In genomic region chr17:81579728-81580425, GRCm38 (mm10) we compare ENCODE assay signal across 11 mouse cellular contexts.
DNase-seq lines count a peak whose midpoint lies in the region; ATAC-seq and TF ChIP-seq lines count a peak whose summit lies in the region.
"Had no signal": no experiment of that assay in that cellular context is flagged by ENCODE, and none has a peak within 500 bp of the region (broad histone marks: within the 10 kb centered on the region; RNA-seq: fewer than 3 reads in every experiment).

No protein-coding gene starts in this region.

- intact Hi-C loops in left cerebral cortex, postnatal 36 days (cut with DNase I) = no loop called here

- TF ChIP-seq EP300 in stomach, postnatal 0 days (optimal IDR thresholded peaks at IDR 0.05) = no peak

- no peak for TF ChIP-seq POLR2A in spleen, adult 2 months (IDR thresholded peaks at IDR 0.05; ENCODE audit: low read depth, low read length)
- TF ChIP-seq POLR2A in lung, adult 2 months (IDR thresholded peaks at IDR 0.05; ENCODE audit: borderline replicate concordance, extremely low read depth, low read depth, low read length) = no peak

- no peaks in the 10 kb centered on the region for H3K9me3 ChIP-seq in stomach, postnatal 0 days (ENCODE audit: control insufficient read depth, low read length)
- H3K9me3 ChIP-seq in forebrain, embryonic 16.5 days (ENCODE audit: control insufficient read depth, low read length) = no peaks in the 10 kb centered on the region
- H3K9me3 ChIP-seq: midbrain, embryonic 15.5 days had no signal

- no peak for TF ChIP-seq CTCF in spleen, adult 2 months (IDR thresholded peaks at IDR 0.05; ENCODE audit: extremely low read depth, insufficient read depth, insufficient read length, insufficient replicate concordance)
- no peak for TF ChIP-seq CTCF in lung, adult 2 months (IDR thresholded peaks at IDR 0.05; ENCODE audit: insufficient read depth, low read length)
- no peak for TF ChIP-seq CTCF in stomach, postnatal 0 days (IDR thresholded peaks at IDR 0.05; ENCODE audit: low read depth)

- no peaks in the 10 kb centered on the region for H3K4me1 ChIP-seq in spleen, adult 2 months (ENCODE audit: control insufficient read depth, insufficient read depth, insufficient read length)
- H3K4me1 ChIP-seq in lung, adult 2 months (ENCODE audit: control insufficient read depth, insufficient read depth, low read length) = peaks cover 7% of the 10 kb centered on the region; the same call in 1 of the 2 replicates
- no peaks in the 10 kb centered on the region for H3K4me1 ChIP-seq in stomach, postnatal 0 days (replicated peaks; ENCODE audit: control insufficient read depth, insufficient read depth)
- no peaks in the 10 kb centered on the region for H3K4me1 ChIP-seq in forebrain, embryonic 16.5 days (replicated peaks; ENCODE audit: control insufficient read depth, insufficient read depth, low read length)
- H3K4me1 ChIP-seq: midbrain, embryonic 15.5 days had no signal

- H3K9ac ChIP-seq in stomach, postnatal 0 days (ENCODE audit: low read length) = no peak overlapping the region
- no peak overlapping the region for H3K9ac ChIP-seq in forebrain, embryonic 16.5 days (replicated peaks; ENCODE audit: low read depth, low read length)
- H3K9ac ChIP-seq: midbrain, embryonic 15.5 days had no signal

- WGBS in spleen, adult 2 months = 66% methylated on average over 10 of the region's 10 CpGs
- WGBS in lung, adult 2 months = 26% methylated on average over 10 of the region's 10 CpGs
- WGBS in stomach, postnatal 0 days = 38% methylated on average over 10 of the region's 10 CpGs
- WGBS in forebrain, embryonic 16.5 days = 83% methylated on average over 10 of the region's 10 CpGs

- DNase-seq in spleen, adult 2 months (ENCODE audit: low read depth in 1 of 2, low spot score in 2 of 2) = no peak
- no peak for DNase-seq in spleen, postnatal 4 days (ENCODE audit: low spot score in 2 of 2)
- DNase-seq in heart, adult 9 months (ENCODE audit: low spot score in 2 of 2) = peak; percentile 40 to 43
- peak; percentile 7 for DNase-seq in lung, adult 2 months
- DNase-seq in stomach, postnatal 0 days (ENCODE audit: low spot score) = no peak
- DNase-seq in left cerebral cortex, postnatal 36 days (ENCODE audit: low spot score in 2 of 2) = no peak
- DNase-seq in spleen, postnatal 36 days (ENCODE audit: low spot score in 2 of 2) = no peak
- DNase-seq: adrenal gland, adult 8-10 months; retina, postnatal 1 day had no signal

- ATAC-seq in stomach, postnatal 0 days (ENCODE audit: low FRiP score, low TSS enrichment) = peak; percentile 60; the same call in 1 of the 2 replicates
- ATAC-seq in forebrain, embryonic 16.5 days = no peak
- ATAC-seq: midbrain, embryonic 15.5 days had no signal

- no peaks in the 10 kb centered on the region for H3K36me3 ChIP-seq in spleen, adult 2 months (ENCODE audit: control insufficient read depth, insufficient read depth, low read length)
- no peaks in the 10 kb centered on the region for H3K36me3 ChIP-seq in stomach, postnatal 0 days (ENCODE audit: control insufficient read depth, insufficient read depth, low read length)
- H3K36me3 ChIP-seq in forebrain, embryonic 16.5 days (ENCODE audit: control insufficient read depth, insufficient read depth) = no peaks in the 10 kb centered on the region
- H3K36me3 ChIP-seq: midbrain, embryonic 15.5 days had no signal

- H3K27me3 ChIP-seq in spleen, adult 2 months (ENCODE audit: control insufficient read depth, insufficient read depth, low read length) = no peaks in the 10 kb centered on the region
- no peaks in the 10 kb centered on the region for H3K27me3 ChIP-seq in stomach, postnatal 0 days (ENCODE audit: control insufficient read depth, insufficient read depth, low read length)
- H3K27me3 ChIP-seq in forebrain, embryonic 16.5 days (replicated peaks; ENCODE audit: control insufficient read depth, insufficient read depth, low read length) = no peaks in the 10 kb centered on the region
- H3K27me3 ChIP-seq: midbrain, embryonic 15.5 days had no signal

- peak overlapping the region; percentile 17; the same call in 1 of the 2 replicates for H3K4me2 ChIP-seq in stomach, postnatal 0 days (replicated peaks; ENCODE audit: low read depth)
- no peak overlapping the region for H3K4me2 ChIP-seq in forebrain, embryonic 16.5 days (ENCODE audit: low read length)
- H3K4me2 ChIP-seq: midbrain, embryonic 15.5 days had no signal

- no peak overlapping the region for H3K4me3 ChIP-seq in spleen, adult 2 months (ENCODE audit: extremely low read depth, insufficient read depth, insufficient read length)
- H3K4me3 ChIP-seq in lung, adult 2 months (replicated peaks; ENCODE audit: extremely low read depth, low read depth, low read length) = no peak overlapping the region
- H3K4me3 ChIP-seq in stomach, postnatal 0 days (ENCODE audit: low read depth, low read length) = no peak overlapping the region
- no peak overlapping the region for H3K4me3 ChIP-seq in forebrain, embryonic 16.5 days (replicated peaks; ENCODE audit: low read length)
- H3K4me3 ChIP-seq: midbrain, embryonic 15.5 days had no signal

- peak overlapping the region; percentile 35; the same call in 1 of the 2 replicates for H3K27ac ChIP-seq in spleen, adult 2 months (ENCODE audit: insufficient read depth, low read length)
- H3K27ac ChIP-seq in stomach, postnatal 0 days (replicated peaks) = peak overlapping the region; percentile 63
- no peak overlapping the region for H3K27ac ChIP-seq in forebrain, embryonic 16.5 days (ENCODE audit: low read length)
- H3K27ac ChIP-seq: midbrain, embryonic 15.5 days had no signal

Comparison
In these comparisons a context has a peak if more than half of its experiments do, and no peak if none do; other contexts are left out.
1. DNase-seq: peak in heart, adult 9 months (2 of 2) and lung, adult 2 months (single experiment); none in spleen, adult 2 months (0 of 2), spleen, postnatal 4 days (0 of 2), stomach, postnatal 0 days (single experiment), left cerebral cortex, postnatal 36 days (0 of 2) and spleen, postnatal 36 days (0 of 2).